Mouse (Mus musculus) heart, adult 2 months (tissue): ENCODE results near the gene Prmt8. TPM values are rescaled to one million over a fixed set of nuclear protein-coding genes. Genes with fewer than 3 reads are reported as not detected.
A peak's percentile ranks its signal among the peaks of the same experiment; 100 is the strongest.

ENCODE experiments used
- DNase-seq, 2 experiments: peaks; one replicate each; pipeline ENCODE4 v3.0.0; 2021
- H3K27ac ChIP-seq: fragments of 200-600 bp; 2 replicates; pipeline ENCODE4 v1.8.1; 2022
- H3K27me3 ChIP-seq: fragments of 200-500 bp; 2 replicates; pipeline ENCODE4 v1.6.1; 2012; ENCODE audit warnings: mild to moderate bottlenecking, low read length, inconsistent platforms, mixed read lengths; ENCODE audit not compliant: control insufficient read depth, insufficient read depth
- H3K36me3 ChIP-seq: fragments of 200-500 bp; 2 replicates; pipeline ENCODE4 v1.6.1; 2012; ENCODE audit warnings: low read length, inconsistent platforms; ENCODE audit not compliant: control insufficient read depth, insufficient read depth
- H3K4me1 ChIP-seq: fragments of 200-500 bp; 2 replicates; pipeline ENCODE4 v1.6.1; 2011; ENCODE audit warnings: low read length; ENCODE audit not compliant: control insufficient read depth, insufficient read depth
- H3K4me3 ChIP-seq: fragments of 200-600 bp; 2 replicates; pipeline ENCODE4 v1.8.1; 2022
- H3K79me2 ChIP-seq: fragments of 200-500 bp; replicated peaks from 2 replicates; pipeline ENCODE4 v1.6.1; 2012; ENCODE audit warnings: mild to moderate bottlenecking, inconsistent platforms, low read length, moderate library complexity, mixed read lengths; ENCODE audit not compliant: control insufficient read depth, insufficient read depth
- H3K9ac ChIP-seq: fragments of 200-500 bp; 2 replicates; pipeline ENCODE4 v1.6.1; 2012; ENCODE audit warnings: low read depth, mild to moderate bottlenecking, control low read depth, inconsistent platforms, low read length, mixed read lengths
- CTCF ChIP-seq: fragments of 200-600 bp; IDR thresholded peaks from 2 replicates; pipeline ENCODE4 v1.8.1; 2022; ENCODE audit warnings: antibody characterized with exemption, mild to moderate bottlenecking, moderate library complexity
- EP300 ChIP-seq: fragments of 200-500 bp; IDR thresholded peaks from 2 replicates; pipeline ENCODE4 v1.6.1; 2011; ENCODE audit warnings: low read depth, low read length, control low read depth; ENCODE audit not compliant: insufficient read depth
- POLR2A ChIP-seq: fragments of 200-500 bp; IDR thresholded peaks from 2 replicates; pipeline ENCODE4 v1.6.1; 2011; ENCODE audit warnings: mild to moderate bottlenecking, low read depth, low read length, control low read depth; ENCODE audit not compliant: insufficient read depth
- WGBS: fragments of 180-500 bp; shearing (Covaris S2); methylation state at CpG from one replicate; pipeline ENCODE4 v1.1.7; 2018; 5-methylcytosine and 5-hydroxymethylcytosine counted together
- intact Hi-C: fragments of 180-260 bp; cut with DNase I; formaldehyde crosslinking; loops from one replicate; pipeline ENCODE4 v1.15.1; 2025
- polyA plus RNA-seq: library from polyadenylated mRNA; depleted of rRNA; stranded (reverse); fragments of >200 nt; gene quantifications from 2 replicates; pipeline ENCODE4 v1.2.3, GENCODE M21; 2012
- total RNA-seq, 2 experiments: library from RNA; stranded (reverse); gene quantifications; 2 replicates each; pipeline ENCODE4 v1.2.3; 2021

Gene Prmt8
- total and polyA plus RNA-seq, 3 experiments = not detected

- Histone ChIP-seq H3K36me3 (no peaks in the 10 kb centered on the region), H3K9ac (no peak overlapping the region), H3K79me2 (no peaks in the 10 kb centered on the region), H3K27ac (no peak overlapping the region), H3K4me3 (no peak overlapping the region), H3K27me3 (no peaks in the 10 kb centered on the region), H3K4me1 (no peaks in the 10 kb centered on the region)
- intact Hi-C loops = no loop called here
- DNase-seq = no peak
- WGBS = 53% methylated on average over 1 of the region's 1 CpGs
- no peak for TF ChIP-seq CTCF
- TF ChIP-seq POLR2A = no peak
- no peak for TF ChIP-seq EP300
Measured at GRCm38 (mm10) chr6:127708218-127708628, 61.0 kb downstream of the Prmt8 start.

GRCm38 (mm10) chr6:127701036-127701783 lies 68.1 kb downstream of the Prmt8 start:
- H3K4me1 ChIP-seq = no peaks in the 10 kb centered on the region
- intact Hi-C loops = no loop called here
- H3K9ac ChIP-seq = no peak overlapping the region
- H3K79me2 ChIP-seq = no peaks in the 10 kb centered on the region
- no peak overlapping the region for H3K27ac ChIP-seq
- DNase-seq = no peak
- TF ChIP-seq CTCF = no peak
- no peak for TF ChIP-seq POLR2A
- no peak for TF ChIP-seq EP300
- 64% methylated on average over 10 of the region's 11 CpGs for WGBS
- no peak overlapping the region for H3K4me3 ChIP-seq
- H3K27me3 ChIP-seq = no peaks in the 10 kb centered on the region
- H3K36me3 ChIP-seq = no peaks in the 10 kb centered on the region

- TF ChIP-seq EP300 = no peak
- no peak for TF ChIP-seq CTCF
- Histone ChIP-seq H3K79me2 (no peaks in the 10 kb centered on the region), H3K4me1 (no peaks in the 10 kb centered on the region), H3K36me3 (no peaks in the 10 kb centered on the region), H3K27ac (no peak overlapping the region), H3K9ac (no peak overlapping the region), H3K27me3 (no peaks in the 10 kb centered on the region), H3K4me3 (no peak overlapping the region)
- intact Hi-C loops = no loop called here
- DNase-seq = no peak
- WGBS = 84% methylated on average over 7 of the region's 7 CpGs
Measured at GRCm38 (mm10) chr6:127693681-127694080, 75.6 kb downstream of the Prmt8 start.

GRCm38 (mm10) chr6:127692298-127692697 lies 77.0 kb downstream of the Prmt8 start:
- TF ChIP-seq POLR2A (no peak), CTCF (no peak), EP300 (no peak)
- intact Hi-C loops = no loop called here
- WGBS = 62% methylated on average over 7 of the region's 7 CpGs
- Histone ChIP-seq H3K36me3 (no peaks in the 10 kb centered on the region), H3K27me3 (no peaks in the 10 kb centered on the region), H3K79me2 (no peaks in the 10 kb centered on the region), H3K27ac (no peak overlapping the region), H3K4me3 (no peak overlapping the region), H3K4me1 (no peaks in the 10 kb centered on the region), H3K9ac (no peak overlapping the region)
- DNase-seq = no peak

GRCm38 (mm10) chr6:127687181-127687860 lies 82.0 kb downstream of the Prmt8 start:
- DNase-seq = no peak
- intact Hi-C loops = no loop called here
- Histone ChIP-seq H3K9ac (no peak overlapping the region), H3K36me3 (no peaks in the 10 kb centered on the region), H3K4me3 (no peak overlapping the region), H3K4me1 (no peaks in the 10 kb centered on the region), H3K27me3 (no peaks in the 10 kb centered on the region), H3K79me2 (no peaks in the 10 kb centered on the region), H3K27ac (no peak overlapping the region)
- 74% methylated on average over 6 of the region's 6 CpGs for WGBS
- no peak for TF ChIP-seq CTCF
- TF ChIP-seq POLR2A = no peak
- TF ChIP-seq EP300 = no peak

GRCm38 (mm10) chr6:127684981-127685380 lies 84.3 kb downstream of the Prmt8 start:
- peak in 1 of 2 experiments; percentile 10 for DNase-seq
- Histone ChIP-seq H3K36me3 (no peaks in the 10 kb centered on the region), H3K79me2 (no peaks in the 10 kb centered on the region), H3K27me3 (no peaks in the 10 kb centered on the region), H3K4me1 (no peaks in the 10 kb centered on the region), H3K9ac (no peak overlapping the region), H3K4me3 (no peak overlapping the region), H3K27ac (no peak overlapping the region)
- intact Hi-C loops = no loop called here
- TF ChIP-seq EP300 = no peak
- WGBS = 59% methylated on average over 4 of the region's 4 CpGs
